Mouse (Mus musculus) cerebral cortex, adult 2 months (tissue): ENCODE results near the gene Pabpn1.

Source experiments
- WGBS: fragments of 180-500 bp; shearing (Covaris S2); methylation state at CpG from one replicate; pipeline ENCODE4 v1.1.7; 2018; 5-methylcytosine and 5-hydroxymethylcytosine counted together

Gene Pabpn1

GRCm38 (mm10) chr14:54893651-54894181 is 1.4 kb downstream of the Pabpn1 start:
- WGBS: under 1% methylated on average over 38 of the region's 38 CpGs

GRCm38 (mm10) chr14:54894296-54895151 is 2.2 kb downstream of the Pabpn1 start:
- WGBS: under 1% methylated on average over 51 of the region's 54 CpGs

- 46% methylated on average over 2 of the region's 2 CpGs for WGBS
Measured at GRCm38 (mm10) chr14:54897445-54897844, 5.1 kb downstream of the Pabpn1 start.

GRCm38 (mm10) chr14:54900383-54900782 is 8.1 kb downstream of the Pabpn1 start:
- WGBS: under 1% methylated on average over 3 of the region's 3 CpGs

- WGBS: 78% methylated on average over 4 of the region's 4 CpGs
Measured at GRCm38 (mm10) chr14:54903641-54904040, 11.3 kb downstream of the Pabpn1 start.

GRCm38 (mm10) chr14:54908682-54909081 is 16.4 kb downstream of the Pabpn1 start:
- WGBS: 70% methylated on average over 7 of the region's 7 CpGs

- WGBS: 2% methylated on average over 69 of the region's 69 CpGs
Measured at GRCm38 (mm10) chr14:54912109-54912850, 20.0 kb downstream of the Pabpn1 start.

- under 1% methylated on average over 28 of the region's 28 CpGs for WGBS
Measured at GRCm38 (mm10) chr14:54912886-54913285, 20.6 kb downstream of the Pabpn1 start, which contains the start of gene Slc22a17. TSS of gene Slc22a17 (minus strand) at chr14:54913132.

GRCm38 (mm10) chr14:54913343-54913742 is 21.0 kb downstream of the Pabpn1 start:
- 11% methylated on average over 10 of the region's 10 CpGs for WGBS

GRCm38 (mm10) chr14:54920076-54920685 is 27.9 kb downstream of the Pabpn1 start:
- WGBS: 88% methylated on average over 16 of the region's 16 CpGs

GRCm38 (mm10) chr14:54924641-54925348 is 32.5 kb downstream of the Pabpn1 start:
- WGBS: 75% methylated on average over 7 of the region's 7 CpGs

GRCm38 (mm10) chr14:54925349-54926342 is 33.3 kb downstream of the Pabpn1 start, which contains the start of gene Efs:
TSS of gene Efs (minus strand) at chr14:54926126.
- WGBS: 12% methylated on average over 57 of the region's 57 CpGs

GRCm38 (mm10) chr14:54926401-54927158 is 34.3 kb downstream of the Pabpn1 start:
- 4% methylated on average over 54 of the region's 58 CpGs for WGBS

GRCm38 (mm10) chr14:54927296-54927695 is 35.0 kb downstream of the Pabpn1 start:
- 60% methylated on average over 7 of the region's 7 CpGs for WGBS

- 54% methylated on average over 5 of the region's 5 CpGs for WGBS
Measured at GRCm38 (mm10) chr14:54929801-54930200, 37.5 kb downstream of the Pabpn1 start.

GRCm38 (mm10) chr14:54930431-54930830 is 38.1 kb downstream of the Pabpn1 start:
- 17% methylated on average over 2 of the region's 2 CpGs for WGBS

GRCm38 (mm10) chr14:54932645-54933150 is 40.4 kb downstream of the Pabpn1 start, which contains the start of gene Il25:
TSS of gene Il25 (plus strand) at chr14:54932695.
- WGBS: 55% methylated on average over 6 of the region's 6 CpGs

GRCm38 (mm10) chr14:54935904-54936830 is 43.9 kb downstream of the Pabpn1 start, which contains the start of gene Cmtm5:
TSS of gene Cmtm5 (plus strand) at chr14:54936261.
- 55% methylated on average over 8 of the region's 8 CpGs for WGBS
